Mouse (Mus musculus) bone marrow, adult 2 months (tissue): ENCODE results near the gene 1700008O03Rik. TPM values are rescaled to one million over a fixed set of nuclear protein-coding genes. Genes with fewer than 3 reads are reported as not detected.

Source experiments
- H3K27ac ChIP-seq: fragments of 200-500 bp; 2 replicates; pipeline ENCODE4 v1.5.1; 2012; ENCODE audit warnings: low read depth, mild to moderate bottlenecking, control low read depth, inconsistent platforms, low read length; ENCODE audit not compliant: control insufficient read depth, poor library complexity, insufficient read depth
- H3K4me1 ChIP-seq: fragments of 200-500 bp; 2 replicates; pipeline ENCODE4 v1.6.1; 2011; ENCODE audit warnings: low read length; ENCODE audit not compliant: control insufficient read depth, insufficient read depth
- H3K4me3 ChIP-seq: fragments of 200-500 bp; replicated peaks from 2 replicates; pipeline ENCODE3; 2011; ENCODE audit warnings: mild to moderate bottlenecking, low read depth, low read length, control low read depth; ENCODE audit not compliant: control insufficient read depth
- CTCF ChIP-seq: fragments of 200-500 bp; IDR thresholded peaks from 2 replicates; pipeline ENCODE4 v1.5.1; 2011; ENCODE audit warnings: low read length, control low read depth; ENCODE audit not compliant: control insufficient read depth, insufficient read depth
- POLR2A ChIP-seq: fragments of 200-500 bp; IDR thresholded peaks from 2 replicates; pipeline ENCODE4 v1.6.1; 2011; ENCODE audit warnings: low read depth, mild to moderate bottlenecking, control low read depth, low read length, borderline replicate concordance; ENCODE audit not compliant: control insufficient read depth
- WGBS: fragments of 180-500 bp; shearing (Covaris S2); methylation state at CpG from one replicate; pipeline ENCODE4 v1.1.7; 2018; 5-methylcytosine and 5-hydroxymethylcytosine counted together
- polyA plus RNA-seq: library from polyadenylated mRNA; stranded (reverse); fragments of >200 nt; gene quantifications from 2 replicates; pipeline ENCODE4 v1.2.4, GENCODE M21; 2011; ENCODE audit warnings: low replicate concordance; ENCODE audit not compliant: missing spikeins, insufficient read depth, insufficient read length

Gene 1700008O03Rik
- polyA plus RNA-seq, 1 experiment, result not detected

DNA sequence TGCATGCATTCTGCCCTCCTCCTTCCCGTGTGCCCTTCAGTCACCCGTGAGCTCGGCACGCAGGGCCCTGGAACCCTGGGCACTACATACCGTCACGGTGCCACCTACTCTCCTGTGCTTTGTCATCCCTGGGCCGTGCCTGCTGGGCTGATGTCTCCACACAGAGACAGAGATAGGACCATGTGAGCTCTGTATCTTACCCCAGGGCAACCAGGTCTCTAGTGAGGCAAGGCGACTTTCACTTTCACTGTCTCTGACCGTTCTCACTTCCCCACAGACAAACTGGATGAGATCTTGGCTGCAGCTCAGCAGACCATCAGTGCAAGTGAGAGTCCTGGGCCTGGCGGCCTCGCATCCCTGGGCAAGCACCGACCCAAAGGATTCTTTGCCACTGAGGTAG is 41.0 kb downstream of the 1700008O03Rik start:
- peaks cover 2% of the 10 kb centered on the region; the same call in 1 of the 2 replicates for H3K4me1 ChIP-seq
- H3K4me3 ChIP-seq, result peak overlapping the region; percentile 50
- WGBS, result 19% methylated on average over 12 of the region's 12 CpGs
- H3K27ac ChIP-seq, result no peak overlapping the region
- TF ChIP-seq CTCF, result no peak
- no peak for TF ChIP-seq POLR2A

DNA sequence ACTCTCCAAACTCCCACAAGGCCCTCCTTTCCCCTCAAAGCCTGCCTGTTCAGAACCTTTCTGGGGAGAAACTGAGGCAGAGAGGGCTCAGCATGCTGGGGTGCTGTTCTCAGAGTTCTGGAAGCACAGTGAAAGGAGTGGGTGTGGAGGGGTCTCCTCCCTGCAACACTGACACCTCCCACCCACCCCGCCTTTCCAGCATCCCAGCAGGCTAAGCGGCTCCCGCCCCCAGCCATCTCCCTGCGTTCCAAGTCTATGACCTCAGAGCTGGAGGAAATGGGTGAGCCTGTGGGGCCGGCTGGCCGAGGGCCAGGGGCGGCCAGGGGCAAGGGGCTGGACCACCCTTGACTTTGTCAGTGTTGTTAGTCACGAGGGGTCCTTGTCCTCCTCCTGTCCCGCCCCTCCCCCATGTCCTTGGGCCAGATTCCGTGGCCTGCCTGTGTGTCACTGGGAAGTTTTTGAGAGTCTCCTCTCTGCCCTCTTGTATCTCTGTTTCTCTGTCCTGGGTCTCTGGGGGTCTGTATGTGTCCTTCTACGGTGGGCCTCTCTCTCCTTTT is 42.1 kb downstream of the 1700008O03Rik start:
- no peak overlapping the region for H3K27ac ChIP-seq
- H3K4me1 ChIP-seq, result peaks cover 2% of the 10 kb centered on the region; the same call in 1 of the 2 replicates
- WGBS, result 26% methylated on average over 11 of the region's 11 CpGs
- TF ChIP-seq CTCF (no peak), POLR2A (no peak)
- H3K4me3 ChIP-seq, result no peak overlapping the region

DNA sequence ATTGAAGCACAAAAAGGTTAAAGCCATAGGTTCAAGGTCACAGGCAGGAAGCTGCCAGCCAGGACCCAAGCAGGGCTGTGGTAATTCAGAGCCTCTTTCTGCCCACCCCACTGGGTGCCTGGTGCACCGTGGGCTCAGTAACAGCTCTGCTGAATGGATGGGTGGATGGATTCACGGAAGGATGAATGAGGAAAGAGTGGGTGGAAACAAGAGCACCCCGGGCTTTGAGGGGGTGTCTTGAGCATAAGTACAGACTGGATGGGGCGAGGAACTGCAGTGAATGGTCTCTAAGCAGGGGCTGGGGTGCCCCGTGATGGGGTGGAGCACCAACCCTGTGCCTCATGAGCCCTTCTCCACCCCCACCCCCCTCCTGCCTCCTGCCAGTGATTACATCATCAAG is 43.9 kb downstream of the 1700008O03Rik start:
- no peak overlapping the region for H3K4me3 ChIP-seq
- 57% methylated on average over 5 of the region's 5 CpGs for WGBS
- no peak overlapping the region for H3K27ac ChIP-seq
- no peaks in the 10 kb centered on the region for H3K4me1 ChIP-seq
- TF ChIP-seq CTCF (no peak), POLR2A (no peak)

DNA sequence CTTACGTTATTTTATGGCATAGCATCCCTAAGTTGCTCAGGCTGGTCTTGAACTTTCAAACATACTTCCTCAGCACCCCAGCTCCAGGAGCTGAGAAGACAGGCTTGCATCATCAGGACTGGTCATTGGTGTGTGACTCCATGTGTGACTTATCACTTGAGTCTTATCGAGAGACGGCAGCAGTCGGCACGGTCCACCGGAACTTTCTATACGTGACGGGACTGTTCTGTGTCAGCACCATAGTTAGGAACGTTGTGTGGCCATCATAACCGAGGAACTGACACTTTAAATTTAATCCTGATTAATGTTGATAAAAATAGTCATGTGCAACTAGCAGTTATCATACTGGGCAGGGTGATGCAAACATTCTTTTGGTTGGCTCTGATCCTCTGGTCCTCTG is 44.5 kb downstream of the 1700008O03Rik start:
- WGBS, result 85% methylated on average over 10 of the region's 10 CpGs

DNA sequence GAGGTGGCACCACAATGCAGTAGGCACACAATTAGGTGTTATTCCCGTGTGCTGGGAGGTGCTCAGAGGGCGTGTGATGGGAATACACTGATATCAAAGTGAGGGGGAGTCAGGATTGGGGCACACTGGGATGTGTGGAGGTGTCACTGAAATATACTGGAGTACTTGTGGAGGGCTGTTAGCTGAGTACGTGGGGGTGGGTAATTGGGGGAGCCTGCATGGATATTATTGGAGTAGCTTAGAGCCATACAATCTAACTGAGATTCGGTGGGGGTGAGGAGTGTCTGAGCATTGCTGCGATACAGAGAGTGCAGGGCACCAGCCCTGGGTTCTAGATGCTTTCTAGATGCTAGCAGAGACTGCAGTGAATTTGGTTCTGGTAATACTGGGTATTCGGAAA is 45.4 kb downstream of the 1700008O03Rik start:
- no peaks in the 10 kb centered on the region for H3K4me1 ChIP-seq
- H3K27ac ChIP-seq, result no peak overlapping the region
- no peak overlapping the region for H3K4me3 ChIP-seq
- TF ChIP-seq CTCF (no peak), POLR2A (no peak)
- WGBS, result 64% methylated on average over 6 of the region's 6 CpGs

More for the DNA sequence above, 44.5 kb downstream of the 1700008O03Rik start:
- no peak overlapping the region for H3K27ac ChIP-seq
- no peak overlapping the region for H3K4me3 ChIP-seq
- H3K4me1 ChIP-seq, result no peaks in the 10 kb centered on the region
- no peak for TF ChIP-seq CTCF
- no peak for TF ChIP-seq POLR2A

DNA sequence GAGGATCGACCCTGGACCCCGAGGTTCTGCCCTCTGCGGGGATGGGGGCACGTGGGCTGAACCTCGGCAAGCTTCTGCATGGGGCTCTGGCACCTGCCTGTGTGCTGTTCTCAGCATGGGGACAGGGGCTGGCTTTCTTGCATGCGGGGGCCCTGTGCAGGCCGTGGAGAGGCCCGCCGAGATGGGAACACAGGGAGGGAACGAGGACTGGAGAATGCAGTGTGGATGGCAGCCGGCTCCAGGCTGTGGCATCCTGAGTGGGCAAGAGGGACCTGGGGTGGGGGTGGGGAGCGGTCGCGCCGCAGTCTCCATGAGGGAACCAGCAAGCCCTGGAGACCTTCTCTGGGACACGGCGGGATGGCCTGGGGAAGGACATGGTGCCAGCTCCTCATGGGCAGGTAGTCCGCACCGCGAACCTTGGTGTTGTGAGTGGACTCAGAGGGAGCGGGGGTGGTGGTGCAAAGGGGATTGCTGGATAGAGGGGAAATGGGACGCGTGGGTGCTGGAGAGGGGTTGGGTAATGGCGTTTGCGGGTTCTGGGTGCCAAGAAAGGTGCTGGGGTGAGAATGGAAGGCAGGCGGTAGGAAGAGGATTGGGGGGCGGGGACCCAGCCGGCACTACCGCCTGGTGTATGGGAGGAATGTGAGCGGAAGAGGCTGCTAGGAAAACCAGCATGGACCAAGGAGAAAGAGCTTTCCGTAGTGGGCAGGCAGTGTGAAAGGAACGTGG is 48.3 kb downstream of the 1700008O03Rik start:
- WGBS, result 8% methylated on average over 32 of the region's 32 CpGs

DNA sequence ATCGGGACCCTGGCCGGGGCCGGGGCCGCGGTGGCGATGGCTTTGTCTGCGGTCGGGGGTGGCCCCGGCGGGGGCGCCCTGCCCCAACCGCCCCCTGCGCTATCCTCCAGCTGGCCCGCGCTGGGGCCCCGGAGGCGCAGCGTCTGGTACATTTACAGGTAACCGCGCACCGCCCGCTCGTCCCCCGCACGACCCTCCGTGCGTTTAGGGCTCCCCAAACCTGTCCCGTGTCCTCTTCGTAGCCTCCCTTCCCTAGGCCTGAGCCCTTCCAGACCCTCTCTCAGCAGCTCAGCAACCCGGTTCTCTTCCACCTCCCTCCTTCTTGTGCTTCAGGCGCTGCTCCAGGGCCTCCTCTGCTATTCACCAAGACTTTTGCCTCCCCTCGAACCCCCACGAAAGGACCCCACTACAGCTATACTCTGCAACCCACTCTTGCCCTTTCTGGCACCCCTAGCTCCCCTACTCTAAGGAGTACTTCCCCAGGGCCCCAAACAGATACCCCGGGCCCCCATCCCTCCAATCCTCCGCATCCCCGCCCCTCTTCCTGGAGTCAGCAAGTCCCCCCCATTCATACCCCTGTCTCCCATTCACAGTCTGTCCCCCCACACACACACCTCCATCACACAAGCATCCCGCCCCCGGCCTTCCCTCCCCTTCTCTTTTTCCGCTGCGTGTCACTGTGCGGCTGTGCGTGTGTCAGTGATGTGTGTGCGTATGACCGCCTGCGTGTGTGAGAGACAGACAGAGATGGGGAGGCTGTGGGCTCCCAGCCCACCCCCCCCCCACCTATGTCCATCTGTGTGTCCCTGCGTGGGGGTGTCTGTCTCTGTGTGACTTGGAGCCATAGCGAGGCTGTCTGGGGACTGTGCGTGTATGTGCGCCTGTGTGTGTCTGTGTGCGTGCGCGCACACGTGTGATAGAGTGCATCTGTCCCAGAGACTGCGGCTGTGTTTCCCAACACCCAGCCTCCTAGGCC is 49.3 kb downstream of the 1700008O03Rik start:
- Histone ChIP-seq H3K27ac (no peak overlapping the region), H3K4me1 (no peaks in the 10 kb centered on the region), H3K4me3 (no peak overlapping the region)
- 6% methylated on average over 52 of the region's 54 CpGs for WGBS
- TF ChIP-seq CTCF (no peak), POLR2A (no peak)

More for the DNA sequence above, 48.3 kb downstream of the 1700008O03Rik start:
- H3K4me3 ChIP-seq, result no peak overlapping the region
- TF ChIP-seq POLR2A, result no peak
- no peak for TF ChIP-seq CTCF
- H3K4me1 ChIP-seq, result no peaks in the 10 kb centered on the region
- H3K27ac ChIP-seq, result no peak overlapping the region
